Mouse (Mus musculus) midbrain, embryonic 14.5 days (tissue): ENCODE data around the gene Slc25a29. TPM values are rescaled to one million over a fixed set of nuclear protein-coding genes. Genes with fewer than 3 reads are reported as not detected.

ENCODE experiments used
- ATAC-seq: fragments of 200-750 bp; cut with Nextera tagmentation; 2 replicates; pipeline ENCODE4 v1.8.0; 2017; ENCODE audit warnings: moderate number of reproducible peaks, moderate library complexity; ENCODE audit not compliant: low FRiP score, low TSS enrichment
- DNase-seq: peaks from one replicate; pipeline ENCODE4 v3.0.0-alpha.2; 2015
- H3K27ac ChIP-seq: fragments of 300-500 bp; sonication (generic); replicated peaks from 2 replicates; pipeline ENCODE4 v1.5.1; 2014; ENCODE audit warnings: mild to moderate bottlenecking, low read depth, low read length, moderate library complexity
- H3K27me3 ChIP-seq: fragments of 300-500 bp; sonication (generic); 2 replicates; pipeline ENCODE4 v1.6.1; 2014; ENCODE audit warnings: low read length, control low read depth, mixed read lengths; ENCODE audit not compliant: control insufficient read depth, insufficient read depth
- H3K36me3 ChIP-seq: fragments of 300-500 bp; sonication (generic); 2 replicates; pipeline ENCODE4 v1.6.1; 2014; ENCODE audit warnings: low read length, control low read depth; ENCODE audit not compliant: control insufficient read depth, insufficient read depth
- H3K4me1 ChIP-seq: fragments of 300-500 bp; sonication (generic); 2 replicates; pipeline ENCODE4 v1.6.1; 2014; ENCODE audit warnings: mild to moderate bottlenecking, antibody characterized with exemption, low read length, control low read depth; ENCODE audit not compliant: control insufficient read depth, insufficient read depth
- H3K4me2 ChIP-seq: fragments of 300-500 bp; sonication (generic); 2 replicates; pipeline ENCODE4 v1.6.1; 2014; ENCODE audit warnings: mild to moderate bottlenecking, low read length, moderate library complexity
- H3K4me3 ChIP-seq: fragments of 300-500 bp; sonication (generic); replicated peaks from 2 replicates; pipeline ENCODE4 v1.5.1; 2014; ENCODE audit warnings: low read depth, low read length
- H3K9ac ChIP-seq: fragments of 300-500 bp; sonication (generic); replicated peaks from 2 replicates; pipeline ENCODE4 v1.6.1; 2014; ENCODE audit warnings: mild to moderate bottlenecking, low read length, moderate library complexity
- H3K9me3 ChIP-seq: fragments of 300-500 bp; sonication (generic); 2 replicates; pipeline ENCODE4 v1.6.1; 2016; ENCODE audit warnings: low read length, control low read depth, mixed read lengths; ENCODE audit not compliant: control insufficient read depth
- WGBS: fragments of 180-500 bp; shearing (Covaris S2); extraction: QIAGEN DNeasy Blood & Tissue Kit; methylation state at CpG from one replicate; pipeline ENCODE4 v1.1.7; 2014; 5-methylcytosine and 5-hydroxymethylcytosine counted together
- microRNA counts: library from miRNA; unstranded; fragments of <30 nt; microRNA quantifications from one replicate; lab custom pipeline; 2016
- microRNA-seq: library from miRNA; unstranded; fragments of <30 nt; microRNA quantifications from one replicate; pipeline ENCODE4, GENCODE M21; 2016
- polyA plus RNA-seq: library from polyadenylated mRNA; unstranded; fragments of >200 nt; fragmentation: Nextera tagmentation; extraction: Ambion mirVana; gene quantifications from 2 replicates; pipeline ENCODE4 v1.2.1, GENCODE M21; 2014

Gene Slc25a29
- polyA plus RNA-seq, 1 experiment from 2014 or later: 19.9 TPM

- no peaks in the 10 kb centered on the region for H3K36me3 ChIP-seq
- H3K27me3 ChIP-seq: no peaks in the 10 kb centered on the region
- peaks cover 6% of the 10 kb centered on the region; the same call in 1 of the 2 replicates for H3K9me3 ChIP-seq
- no peak overlapping the region for H3K4me3 ChIP-seq
- no peak overlapping the region for H3K4me2 ChIP-seq
- no peaks in the 10 kb centered on the region for H3K4me1 ChIP-seq
- H3K27ac ChIP-seq: no peak overlapping the region
- ATAC-seq (no peak), DNase-seq (no peak)
- 97% methylated on average over 7 of the region's 7 CpGs for WGBS
- no peak overlapping the region for H3K9ac ChIP-seq
Observed at GRCm38 (mm10) chr12:108780108-108780877, 55.4 kb downstream of the Slc25a29 start.

MicroRNA genes within 50 kb of the gene (microRNA counts, 519-probe panel; counts per million panel counts)
- microRNA mmu-miR-345-3p (lab: Ali Mortazavi, UCI) (not detected), microRNA mmu-miR-345-5p (lab: Ali Mortazavi, UCI) (4,342 counts per million, percentile 32 among the panel's probes with 10 or more counts)

Small RNAs within 50 kb of the gene (microRNA-seq; reads per million reads assigned to microRNA genes)
- gene Mir345: 136 reads per million, percentile 60 among the genes with 10 or more reads in this experiment

Other genes with a start within 250 kb of the Slc25a29 start
- gene Degs2, start 133.6 kb downstream of the Slc25a29 start, polyA plus RNA-seq: 2.5 and 2.8 TPM in 2 replicates
- gene Yy1, start 42.9 kb downstream of the Slc25a29 start, polyA plus RNA-seq: 15.1 and 16.6 TPM in 2 replicates
- 10.9 and 11.1 TPM in 2 replicates for gene Slc25a47, start 163 bp upstream of the Slc25a29 start, polyA plus RNA-seq
- 3.7 and 4.3 TPM in 2 replicates for gene Wdr25, start 57.7 kb upstream of the Slc25a29 start, polyA plus RNA-seq
- 96.4 and 110 TPM in 2 replicates for gene Wars, start 58.3 kb upstream of the Slc25a29 start, polyA plus RNA-seq
- 27.3 and 33.1 TPM in 2 replicates for gene Begain, start 232.3 kb upstream of the Slc25a29 start, polyA plus RNA-seq